Mouse (Mus musculus) stomach, adult 2 months (tissue): Measurements from ENCODE around the gene Chordc1. TPM values are rescaled to one million over a fixed set of nuclear protein-coding genes. Genes with fewer than 3 reads are reported as not detected.

Experiments
- polyA plus RNA-seq: library from polyadenylated mRNA; depleted of rRNA; stranded (reverse); fragments of >200 nt; gene quantifications from 2 replicates; pipeline ENCODE4 v1.2.3, GENCODE M21; 2012; rRNA removed

Chordc1 gene
- 8.1 and 14.6 TPM in 2 replicates for polyA plus RNA-seq

DNA sequence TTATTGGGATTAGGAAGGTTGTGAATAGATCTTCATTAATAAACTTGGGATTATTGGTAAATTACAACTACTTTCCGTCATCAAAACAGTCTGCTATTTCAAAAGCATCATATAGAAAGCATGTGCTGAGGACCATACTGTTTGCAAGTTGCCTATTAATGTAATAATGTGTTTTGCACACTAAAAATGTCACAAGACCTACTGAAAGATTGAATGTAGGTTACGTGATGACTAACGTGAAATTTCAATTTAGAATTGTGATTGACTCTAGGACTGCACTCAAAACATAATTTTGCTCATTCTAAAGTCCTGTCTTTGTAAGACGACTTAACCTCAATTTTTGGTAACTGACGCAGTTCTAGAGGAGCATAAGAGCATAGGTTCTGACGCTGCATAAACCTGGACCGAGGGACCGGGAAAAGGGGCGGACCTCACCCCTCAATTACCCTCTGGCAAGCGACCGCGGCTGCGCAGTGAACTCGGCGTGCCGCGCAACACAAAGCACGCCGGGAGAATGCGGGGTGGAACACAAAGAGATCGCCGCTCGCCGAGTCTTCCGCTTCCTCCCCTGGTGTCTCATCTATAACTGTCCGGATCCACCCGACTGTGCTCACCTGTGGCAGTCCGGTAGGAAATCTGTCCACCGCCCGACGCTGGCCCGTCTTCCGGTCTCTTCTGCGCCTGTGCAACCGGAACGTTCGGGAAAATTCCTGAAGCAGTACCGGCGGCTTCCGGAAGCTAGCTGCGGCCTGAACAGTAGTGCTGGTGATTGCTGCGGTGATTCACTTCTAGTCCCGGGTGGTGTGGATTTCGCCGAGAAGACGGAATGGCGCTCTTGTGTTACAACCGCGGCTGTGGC, at the start of gene Chordc1:
Gene Chordc1, plus strand, starts transcription at position 555 of the 859 bp plus-strand sequence.

Other genes starting within 250 kb of the Chordc1 start
- gene Naalad2, start 110.9 kb downstream of the Chordc1 start, polyA plus RNA-seq: not detected in 2 replicates
- gene Ubtfl1, start 112.3 kb downstream of the Chordc1 start, polyA plus RNA-seq: not detected in 2 replicates
- gene Mbd3l2, start 138.5 kb downstream of the Chordc1 start, polyA plus RNA-seq: not detected in 2 replicates
- gene Zfp558, start 186.1 kb downstream of the Chordc1 start, polyA plus RNA-seq: not detected in 2 replicates
- gene Mbd3l1, start 186.2 kb downstream of the Chordc1 start, polyA plus RNA-seq: not detected in 2 replicates